Mouse (Mus musculus) midbrain, embryonic 15.5 days (tissue): ENCODE measurements around the gene Acvrl1. TPM values are rescaled to one million over a fixed set of nuclear protein-coding genes. Genes with fewer than 3 reads are reported as not detected.

Experiments used
- ATAC-seq: fragments of 200-750 bp; cut with Nextera tagmentation; replicated peaks from 2 replicates; pipeline ENCODE4 v1.8.0; 2017; ENCODE audit warnings: moderate TSS enrichment
- H3K27ac ChIP-seq: fragments of 300-500 bp; sonication (generic); 2 replicates; pipeline ENCODE4 v1.5.1; 2015; ENCODE audit warnings: mild to moderate bottlenecking, inconsistent platforms
- H3K27me3 ChIP-seq: fragments of 300-500 bp; sonication (generic); replicated peaks from 2 replicates; pipeline ENCODE4 v1.6.1; 2015; ENCODE audit warnings: inconsistent platforms
- H3K36me3 ChIP-seq: fragments of 300-500 bp; sonication (generic); replicated peaks from 2 replicates; pipeline ENCODE4 v1.6.1; 2015; ENCODE audit warnings: inconsistent platforms
- H3K4me1 ChIP-seq: fragments of 300-500 bp; sonication (generic); 2 replicates; pipeline ENCODE4 v1.6.1; 2015; ENCODE audit warnings: inconsistent platforms
- H3K4me2 ChIP-seq: fragments of 300-500 bp; sonication (generic); 2 replicates; pipeline ENCODE4 v1.6.1; 2015; ENCODE audit warnings: inconsistent platforms, mild to moderate bottlenecking, moderate library complexity
- H3K4me3 ChIP-seq: fragments of 300-500 bp; sonication (generic); 2 replicates; pipeline ENCODE4 v1.5.1; 2015; ENCODE audit warnings: mild to moderate bottlenecking, inconsistent platforms
- H3K9ac ChIP-seq: fragments of 300-500 bp; sonication (generic); 2 replicates; pipeline ENCODE4 v1.6.1; 2015; ENCODE audit warnings: mild to moderate bottlenecking, inconsistent platforms
- H3K9me3 ChIP-seq: fragments of 300-500 bp; sonication (generic); 2 replicates; pipeline ENCODE4 v1.6.1; 2016; ENCODE audit warnings: inconsistent platforms
- WGBS: fragments of 180-500 bp; shearing (Covaris S2); methylation state at CpG from one replicate; pipeline ENCODE4 v1.1.7; 2015; ENCODE audit warnings: mixed read lengths; 5-methylcytosine and 5-hydroxymethylcytosine counted together
- polyA plus RNA-seq: library from polyadenylated mRNA; unstranded; fragments of >200 nt; fragmentation: Nextera tagmentation; extraction: Ambion mirVana; gene quantifications from 2 replicates; pipeline ENCODE4 v1.2.1, GENCODE M21; 2015

The Acvrl1 gene
- polyA plus RNA-seq, 1 experiment from 2014 or later, result 8.7 TPM

DNA sequence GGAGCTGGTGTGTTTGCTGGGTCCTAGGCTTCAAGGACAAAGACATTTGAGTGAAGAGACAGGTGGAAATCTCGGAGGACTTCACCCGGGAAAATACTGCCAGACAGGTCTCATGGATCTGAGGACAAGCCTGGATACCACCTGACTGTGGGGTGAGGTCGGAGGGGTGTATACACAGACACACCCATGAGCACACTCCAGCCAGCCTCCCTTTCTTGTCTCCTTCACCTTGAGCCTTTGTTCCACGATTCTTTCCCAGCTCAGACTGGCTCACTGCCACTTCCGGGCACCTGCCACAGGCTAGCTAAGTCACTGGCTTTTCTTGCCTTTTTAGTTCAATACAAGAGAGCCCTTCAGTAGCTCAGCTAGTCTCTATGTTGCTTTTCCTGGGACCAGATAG, 36.0 kb downstream of the Acvrl1 start:
- WGBS, result 61% methylated on average over 5 of the region's 5 CpGs
- H3K27ac ChIP-seq, result no peak overlapping the region
- H3K4me1 ChIP-seq, result peaks cover 44% of the 10 kb centered on the region

DNA sequence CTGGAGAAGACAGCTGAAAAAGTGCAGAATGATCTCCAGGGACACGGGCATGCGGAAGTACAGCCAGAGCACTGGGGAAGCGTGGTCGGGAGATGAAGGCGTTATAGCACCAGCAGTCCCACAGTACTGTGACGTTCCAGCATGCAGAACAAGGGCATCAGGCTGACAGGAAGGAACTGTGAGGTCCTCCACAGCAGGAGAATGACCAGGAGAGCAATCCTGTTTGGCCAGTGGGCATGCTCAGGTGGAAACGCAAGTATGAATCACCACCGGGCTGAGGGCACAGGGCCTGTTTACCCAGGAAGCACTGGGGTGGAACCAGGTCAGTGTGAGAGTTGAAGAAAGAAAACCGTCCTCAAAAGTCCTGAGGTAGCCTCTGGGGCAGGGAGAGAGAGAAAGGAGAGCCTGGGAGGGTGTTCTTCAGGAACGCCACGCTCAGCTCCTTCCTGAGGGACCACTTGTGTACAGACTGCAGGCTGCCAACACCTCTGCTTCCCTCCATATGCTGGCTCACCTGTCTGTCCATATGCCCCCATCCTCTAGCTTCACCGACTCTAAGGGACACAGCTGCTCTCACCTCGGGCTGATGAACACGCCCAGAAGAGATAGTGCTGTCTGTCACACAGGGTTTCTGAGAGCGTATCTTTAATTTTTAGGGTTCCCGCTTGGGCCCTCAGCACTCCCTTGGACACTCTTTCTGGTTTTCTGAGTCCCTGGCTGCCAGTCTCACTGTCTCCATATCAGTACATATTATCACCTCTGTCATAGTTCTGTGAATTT, 37.5 kb downstream of the Acvrl1 start:
- ATAC-seq, result no peak
- Histone ChIP-seq H3K4me2 (no peak overlapping the region), H3K4me3 (no peak overlapping the region), H3K27me3 (0 out of 2 replicates have a peak, but pooled peaks cover 2% of the 10 kb centered on the region), H3K9me3 (no peaks in the 10 kb centered on the region), H3K36me3 (no peaks in the 10 kb centered on the region), H3K4me1 (peaks cover 36% of the 10 kb centered on the region), H3K9ac (no peak overlapping the region), H3K27ac (no peak overlapping the region)
- 74% methylated on average over 16 of the region's 16 CpGs for WGBS

More for the DNA sequence above, 36.0 kb downstream of the Acvrl1 start:
- no peak overlapping the region for H3K4me2 ChIP-seq
- no peak overlapping the region for H3K9ac ChIP-seq
- H3K4me3 ChIP-seq, result no peak overlapping the region
- no peaks in the 10 kb centered on the region for H3K9me3 ChIP-seq
- no peaks in the 10 kb centered on the region for H3K27me3 ChIP-seq
- no peak for ATAC-seq
- H3K36me3 ChIP-seq, result no peaks in the 10 kb centered on the region

GRCm38 (mm10) chr15:101167553-101167952, 39.2 kb downstream of the Acvrl1 start:
- no peak overlapping the region for H3K9ac ChIP-seq
- H3K27ac ChIP-seq, result no peak overlapping the region
- H3K27me3 ChIP-seq, result 0 out of 2 replicates have a peak, but pooled peaks cover 7% of the 10 kb centered on the region
- H3K4me3 ChIP-seq, result no peak overlapping the region
- H3K9me3 ChIP-seq, result no peaks in the 10 kb centered on the region
- no peaks in the 10 kb centered on the region for H3K36me3 ChIP-seq
- peaks cover 19% of the 10 kb centered on the region for H3K4me1 ChIP-seq
- 70% methylated on average over 11 of the region's 11 CpGs for WGBS
- no peak overlapping the region for H3K4me2 ChIP-seq
- ATAC-seq, result no peak

- no peaks in the 10 kb centered on the region for H3K9me3 ChIP-seq
- WGBS, result 89% methylated on average over 5 of the region's 5 CpGs
- ATAC-seq, result no peak
- H3K9ac ChIP-seq, result no peak overlapping the region
- H3K27ac ChIP-seq, result no peak overlapping the region
- no peak overlapping the region for H3K4me2 ChIP-seq
- H3K4me3 ChIP-seq, result no peak overlapping the region
- H3K27me3 ChIP-seq, result 0 out of 2 replicates have a peak, but pooled peaks cover 7% of the 10 kb centered on the region
- no peaks in the 10 kb centered on the region for H3K36me3 ChIP-seq
- H3K4me1 ChIP-seq, result 0 out of 2 replicates have a peak, but pooled peaks cover 7% of the 10 kb centered on the region
Measured at GRCm38 (mm10) chr15:101169910-101170309, 41.6 kb downstream of the Acvrl1 start.

- H3K4me3 ChIP-seq, result no peak overlapping the region
- no peak for ATAC-seq
Measured at GRCm38 (mm10) chr15:101170413-101170980, 42.2 kb downstream of the Acvrl1 start.

DNA sequence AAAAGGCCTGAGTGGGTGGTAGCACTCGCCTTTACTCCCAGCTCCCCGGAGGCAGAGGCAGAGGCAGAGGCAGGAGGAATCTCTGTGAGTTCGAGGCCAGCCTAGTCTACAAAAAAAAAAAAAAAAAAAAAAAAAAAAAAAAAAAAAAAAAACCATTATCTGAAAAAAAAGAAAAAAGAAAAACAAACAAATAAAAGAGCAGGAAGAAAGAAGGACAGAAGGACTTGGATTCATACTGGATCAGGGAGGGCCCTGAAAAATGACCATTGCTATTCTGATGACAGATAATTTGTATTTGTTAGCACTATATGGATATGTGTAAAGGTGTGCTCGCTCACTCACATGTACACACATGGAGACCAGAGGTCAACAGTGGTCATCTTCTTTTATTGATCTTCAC, 43.0 kb downstream of the Acvrl1 start:
- Histone ChIP-seq H3K9me3 (no peaks in the 10 kb centered on the region), H3K27me3 (0 out of 2 replicates have a peak, but pooled peaks cover 7% of the 10 kb centered on the region), H3K4me1 (peaks cover 17% of the 10 kb centered on the region), H3K4me3 (no peak overlapping the region), H3K9ac (no peak overlapping the region), H3K4me2 (no peak overlapping the region), H3K36me3 (no peaks in the 10 kb centered on the region), H3K27ac (no peak overlapping the region)
- no peak for ATAC-seq
- WGBS, result 84% methylated on average over 4 of the region's 4 CpGs

More at GRCm38 (mm10) chr15:101170413-101170980, 42.2 kb downstream of the Acvrl1 start:
- WGBS, result 79% methylated on average over 10 of the region's 10 CpGs
- H3K27me3 ChIP-seq, result 0 out of 2 replicates have a peak, but pooled peaks cover 7% of the 10 kb centered on the region
- no peak overlapping the region for H3K9ac ChIP-seq
- no peaks in the 10 kb centered on the region for H3K36me3 ChIP-seq
- no peak overlapping the region for H3K4me2 ChIP-seq
- peaks cover 10% of the 10 kb centered on the region; the same call in 1 of the 2 replicates for H3K4me1 ChIP-seq
- no peaks in the 10 kb centered on the region for H3K9me3 ChIP-seq
- no peak overlapping the region for H3K27ac ChIP-seq

DNA sequence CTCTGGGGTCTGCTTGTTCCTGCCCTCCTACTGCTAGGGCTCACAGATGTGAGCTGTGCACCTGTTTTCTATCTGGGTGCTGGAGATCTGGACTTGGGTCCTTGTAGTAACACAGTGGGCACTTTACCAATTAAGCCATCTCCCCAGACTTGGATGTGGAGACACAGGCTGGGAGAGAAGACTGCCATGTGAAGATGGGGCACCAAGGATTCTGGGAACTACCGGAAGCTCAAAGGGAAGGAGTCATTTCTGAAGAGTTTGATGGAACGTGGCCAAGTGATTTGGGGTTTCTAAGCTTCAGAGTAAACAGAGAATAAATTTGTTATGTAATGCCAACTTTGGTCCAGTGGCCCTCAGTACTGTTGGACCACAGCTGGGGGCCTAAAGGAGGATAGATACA, 43.7 kb downstream of the Acvrl1 start:
- no peak overlapping the region for H3K9ac ChIP-seq
- ATAC-seq, result no peak
- WGBS, result 92% methylated on average over 2 of the region's 2 CpGs

DNA sequence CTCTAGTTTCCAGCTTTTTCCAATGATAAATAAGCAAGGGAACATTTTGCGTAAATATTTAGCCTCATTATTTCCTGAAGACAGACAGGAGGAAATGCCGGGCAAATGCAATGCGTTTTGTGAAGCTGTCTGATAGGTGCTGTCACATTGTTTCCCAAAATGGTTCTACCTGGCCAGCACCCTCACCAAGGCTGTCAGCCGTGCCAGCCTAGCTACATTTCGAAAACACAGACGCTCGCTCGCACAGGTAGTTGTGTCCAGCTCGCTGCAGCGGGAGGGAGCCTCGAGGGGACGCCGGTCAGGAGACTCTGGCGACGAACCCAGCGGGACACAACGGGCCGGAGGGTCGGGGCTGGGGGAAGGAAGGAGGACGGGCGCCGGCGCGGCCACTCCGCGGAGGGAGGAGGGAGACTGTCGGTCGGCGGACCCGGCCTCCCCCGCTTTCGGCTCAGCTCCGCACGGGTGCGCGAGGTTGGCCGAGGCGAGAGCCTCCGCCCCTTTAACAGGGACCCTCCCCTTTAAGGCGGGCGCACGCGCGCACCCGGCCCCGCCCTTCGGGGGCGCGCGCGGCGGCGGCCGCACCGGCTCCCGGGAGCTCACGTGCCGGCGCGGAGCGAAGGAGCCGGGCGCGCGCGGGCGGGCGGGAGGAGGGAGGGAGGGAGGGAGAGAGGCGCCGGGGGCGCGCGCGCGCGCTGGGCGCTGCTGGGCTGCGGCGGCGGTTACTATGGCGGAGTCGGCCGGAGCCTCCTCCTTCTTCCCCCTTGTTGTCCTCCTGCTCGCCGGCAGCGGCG, 45.3 kb downstream of the Acvrl1 start, which contains the start of gene Acvr1b:
Acvr1b (plus strand) TSS at position 647 of the 791 bp plus-strand sequence.
- H3K9me3 ChIP-seq, result no peaks in the 10 kb centered on the region
- peak within 1 kb of the TSS; percentile 92 for H3K27ac ChIP-seq
- WGBS, result under 1% methylated on average over 34 of the region's 87 CpGs
- peak within 1 kb of the TSS; percentile 84 for H3K4me2 ChIP-seq
- H3K4me1 ChIP-seq, result peaks cover 39% of the 10 kb centered on the region
- no peaks in the 10 kb centered on the region for H3K36me3 ChIP-seq
- H3K4me3 ChIP-seq, result peak within 1 kb of the TSS; percentile 87
- H3K27me3 ChIP-seq, result 0 out of 2 replicates have a peak, but pooled peaks cover 7% of the 10 kb centered on the region
- H3K9ac ChIP-seq, result peak within 1 kb of the TSS; percentile 81
- peak; percentile 88 for ATAC-seq

More for the DNA sequence above, 43.7 kb downstream of the Acvrl1 start:
- Histone ChIP-seq H3K36me3 (no peaks in the 10 kb centered on the region), H3K27ac (no peak overlapping the region), H3K4me3 (no peak overlapping the region), H3K9me3 (no peaks in the 10 kb centered on the region), H3K4me1 (peaks cover 24% of the 10 kb centered on the region), H3K27me3 (0 out of 2 replicates have a peak, but pooled peaks cover 7% of the 10 kb centered on the region), H3K4me2 (no peak overlapping the region)

DNA sequence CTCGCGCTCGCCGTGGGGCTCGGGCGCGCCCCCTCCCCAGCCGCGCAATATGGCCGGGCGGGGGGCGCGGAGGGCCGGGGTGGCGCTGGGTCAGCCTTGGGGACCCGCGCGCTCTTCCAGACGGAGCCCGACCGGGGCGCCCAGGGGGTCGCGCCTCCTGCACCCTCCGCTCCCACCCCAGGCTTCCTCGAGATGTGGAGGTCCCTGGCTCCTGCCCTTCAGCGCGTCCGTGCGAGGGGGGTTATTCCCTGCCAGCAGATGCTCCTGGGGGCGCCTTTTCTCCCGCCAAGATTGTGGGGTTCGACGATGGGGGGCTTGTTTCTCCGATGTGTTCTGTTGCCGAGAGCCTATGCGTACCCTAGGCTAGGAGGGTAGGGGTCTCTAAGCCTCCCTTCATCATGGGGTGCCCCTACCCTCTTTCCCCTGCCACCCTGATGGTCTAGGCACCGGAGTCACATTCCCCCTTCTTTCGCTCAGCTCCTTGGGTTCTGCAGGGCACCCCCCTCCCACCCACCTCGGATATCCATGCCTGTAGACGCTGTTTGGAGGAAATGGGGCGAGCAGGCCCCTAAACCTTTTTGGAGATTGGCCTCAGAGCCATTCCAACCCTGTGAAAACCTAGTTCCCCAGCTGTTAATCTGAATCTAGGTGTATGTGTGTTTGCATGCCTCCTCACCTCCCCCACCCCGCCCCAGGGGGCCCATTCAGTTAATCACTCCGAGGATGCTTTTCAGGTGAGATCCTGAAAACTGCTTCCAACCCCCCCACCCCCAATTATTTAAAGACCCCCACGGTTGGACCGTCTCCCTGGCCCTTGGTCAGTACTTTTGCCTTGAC, 46.2 kb downstream of the Acvrl1 start:
- Histone ChIP-seq H3K4me3 (peak overlapping the region; percentile 87), H3K9ac (peak overlapping the region; percentile 81), H3K4me1 (peaks cover 48% of the 10 kb centered on the region), H3K27ac (peak overlapping the region; percentile 92), H3K36me3 (no peaks in the 10 kb centered on the region), H3K27me3 (0 out of 2 replicates have a peak, but pooled peaks cover 7% of the 10 kb centered on the region), H3K4me2 (peak overlapping the region; percentile 84), H3K9me3 (no peaks in the 10 kb centered on the region)
- WGBS, result under 1% methylated on average over 31 of the region's 46 CpGs
- ATAC-seq, result peak; percentile 65

GRCm38 (mm10) chr15:101175131-101175460, 46.8 kb downstream of the Acvrl1 start:
- Histone ChIP-seq H3K4me2 (peak overlapping the region; percentile 84), H3K9me3 (no peaks in the 10 kb centered on the region), H3K4me1 (peaks cover 54% of the 10 kb centered on the region), H3K27ac (peak overlapping the region; percentile 92), H3K9ac (peak overlapping the region; percentile 81), H3K4me3 (peak overlapping the region; percentile 87), H3K27me3 (0 out of 2 replicates have a peak, but pooled peaks cover 4% of the 10 kb centered on the region), H3K36me3 (no peaks in the 10 kb centered on the region)
- peak; percentile 34; the same call in 1 of the 2 replicates for ATAC-seq
- 8% methylated on average over 5 of the region's 5 CpGs for WGBS

DNA sequence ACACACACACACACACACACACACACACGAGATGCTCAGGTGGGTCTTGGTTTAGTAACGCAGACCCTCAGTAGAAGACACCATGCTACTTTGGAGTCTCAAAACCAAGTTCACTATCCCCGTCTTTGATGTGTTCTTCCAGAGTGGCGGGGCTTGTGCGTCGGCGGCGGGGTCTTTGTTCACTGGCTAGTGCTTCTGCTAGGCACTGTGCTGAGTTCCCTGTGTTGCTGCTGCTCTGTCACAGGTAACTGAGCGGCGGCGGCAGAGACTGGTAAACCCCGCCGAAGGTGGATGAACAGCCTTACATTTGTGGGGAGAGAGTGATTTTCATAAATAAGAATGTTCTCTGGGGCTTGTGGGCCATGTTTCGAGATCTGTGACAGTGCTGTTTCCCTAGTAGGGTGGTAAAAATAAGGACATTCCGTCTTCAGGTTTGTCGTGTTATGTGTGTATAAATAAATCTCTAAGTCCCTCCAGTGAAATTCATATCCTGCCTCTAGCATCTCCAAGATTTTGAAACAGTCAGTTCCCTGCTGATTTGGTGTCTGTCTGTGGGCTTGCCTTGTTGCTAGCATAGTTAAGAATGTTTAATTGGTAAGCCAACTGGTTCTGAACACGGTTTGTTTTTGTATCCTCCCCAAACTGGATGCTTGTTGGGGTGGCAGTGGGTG, 47.4 kb downstream of the Acvrl1 start:
- Histone ChIP-seq H3K9ac (peak overlapping the region; percentile 81), H3K9me3 (no peaks in the 10 kb centered on the region), H3K4me2 (peak overlapping the region; percentile 84), H3K27me3 (0 out of 2 replicates have a peak, but pooled peaks cover 4% of the 10 kb centered on the region), H3K4me3 (peak overlapping the region; percentile 87), H3K36me3 (no peaks in the 10 kb centered on the region), H3K4me1 (peaks cover 59% of the 10 kb centered on the region), H3K27ac (peak overlapping the region; percentile 92)
- ATAC-seq, result no peak
- WGBS, result 11% methylated on average over 17 of the region's 17 CpGs
